Mouse (Mus musculus) midbrain, embryonic 14.5 days (tissue): ENCODE data around the gene Myadml2. TPM values are rescaled to one million over a fixed set of nuclear protein-coding genes. Genes with fewer than 3 reads are reported as not detected.

Experiments
- ATAC-seq: fragments of 200-750 bp; cut with Nextera tagmentation; 2 replicates; pipeline ENCODE4 v1.8.0; 2017; ENCODE audit warnings: moderate number of reproducible peaks, moderate library complexity; ENCODE audit not compliant: low FRiP score, low TSS enrichment
- DNase-seq: peaks from one replicate; pipeline ENCODE4 v3.0.0-alpha.2; 2015
- H3K27ac ChIP-seq: fragments of 300-500 bp; sonication (generic); replicated peaks from 2 replicates; pipeline ENCODE4 v1.5.1; 2014; ENCODE audit warnings: mild to moderate bottlenecking, low read depth, low read length, moderate library complexity
- H3K27me3 ChIP-seq: fragments of 300-500 bp; sonication (generic); 2 replicates; pipeline ENCODE4 v1.6.1; 2014; ENCODE audit warnings: low read length, control low read depth, mixed read lengths; ENCODE audit not compliant: control insufficient read depth, insufficient read depth
- H3K36me3 ChIP-seq: fragments of 300-500 bp; sonication (generic); 2 replicates; pipeline ENCODE4 v1.6.1; 2014; ENCODE audit warnings: low read length, control low read depth; ENCODE audit not compliant: control insufficient read depth, insufficient read depth
- H3K4me1 ChIP-seq: fragments of 300-500 bp; sonication (generic); 2 replicates; pipeline ENCODE4 v1.6.1; 2014; ENCODE audit warnings: mild to moderate bottlenecking, antibody characterized with exemption, low read length, control low read depth; ENCODE audit not compliant: control insufficient read depth, insufficient read depth
- H3K4me2 ChIP-seq: fragments of 300-500 bp; sonication (generic); 2 replicates; pipeline ENCODE4 v1.6.1; 2014; ENCODE audit warnings: mild to moderate bottlenecking, low read length, moderate library complexity
- H3K4me3 ChIP-seq: fragments of 300-500 bp; sonication (generic); replicated peaks from 2 replicates; pipeline ENCODE4 v1.5.1; 2014; ENCODE audit warnings: low read depth, low read length
- H3K9ac ChIP-seq: fragments of 300-500 bp; sonication (generic); replicated peaks from 2 replicates; pipeline ENCODE4 v1.6.1; 2014; ENCODE audit warnings: mild to moderate bottlenecking, low read length, moderate library complexity
- H3K9me3 ChIP-seq: fragments of 300-500 bp; sonication (generic); 2 replicates; pipeline ENCODE4 v1.6.1; 2016; ENCODE audit warnings: low read length, control low read depth, mixed read lengths; ENCODE audit not compliant: control insufficient read depth
- WGBS: fragments of 180-500 bp; shearing (Covaris S2); extraction: QIAGEN DNeasy Blood & Tissue Kit; methylation state at CpG from one replicate; pipeline ENCODE4 v1.1.7; 2014; 5-methylcytosine and 5-hydroxymethylcytosine counted together
- polyA plus RNA-seq: library from polyadenylated mRNA; unstranded; fragments of >200 nt; fragmentation: Nextera tagmentation; extraction: Ambion mirVana; gene quantifications from 2 replicates; pipeline ENCODE4 v1.2.1, GENCODE M21; 2014

Gene Myadml2
- polyA plus RNA-seq, 1 experiment from 2014 or later: 0.51 TPM

DNA sequence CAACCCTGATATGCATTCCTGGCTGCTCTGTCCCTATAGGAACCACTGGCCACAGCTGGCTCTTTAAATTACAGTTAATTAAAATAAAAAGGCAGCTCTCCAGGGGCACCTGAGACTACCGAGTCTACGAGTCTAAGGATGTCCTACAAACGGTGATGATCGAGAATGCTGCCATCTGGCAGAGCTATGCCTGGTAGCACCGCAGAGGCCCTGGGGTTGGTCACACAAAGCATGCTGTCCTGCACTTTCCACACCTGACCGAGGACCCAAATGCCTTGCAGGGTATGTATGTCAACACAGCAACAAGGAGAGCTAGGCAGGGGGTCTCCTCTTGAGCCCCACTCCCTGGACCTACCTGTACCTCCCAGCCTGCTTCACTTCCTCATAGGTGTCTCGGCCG lies 34.0 kb downstream of the Myadml2 start:
- Histone ChIP-seq H3K4me1 (peaks cover 7% of the 10 kb centered on the region), H3K27me3 (no peaks in the 10 kb centered on the region), H3K36me3 (peaks cover 64% of the 10 kb centered on the region), H3K9me3 (no peaks in the 10 kb centered on the region), H3K4me2 (no peak overlapping the region), H3K4me3 (no peak overlapping the region), H3K27ac (no peak overlapping the region), H3K9ac (no peak overlapping the region)
- ATAC-seq (no peak), DNase-seq (no peak)
- 85% methylated on average over 8 of the region's 8 CpGs for WGBS

DNA sequence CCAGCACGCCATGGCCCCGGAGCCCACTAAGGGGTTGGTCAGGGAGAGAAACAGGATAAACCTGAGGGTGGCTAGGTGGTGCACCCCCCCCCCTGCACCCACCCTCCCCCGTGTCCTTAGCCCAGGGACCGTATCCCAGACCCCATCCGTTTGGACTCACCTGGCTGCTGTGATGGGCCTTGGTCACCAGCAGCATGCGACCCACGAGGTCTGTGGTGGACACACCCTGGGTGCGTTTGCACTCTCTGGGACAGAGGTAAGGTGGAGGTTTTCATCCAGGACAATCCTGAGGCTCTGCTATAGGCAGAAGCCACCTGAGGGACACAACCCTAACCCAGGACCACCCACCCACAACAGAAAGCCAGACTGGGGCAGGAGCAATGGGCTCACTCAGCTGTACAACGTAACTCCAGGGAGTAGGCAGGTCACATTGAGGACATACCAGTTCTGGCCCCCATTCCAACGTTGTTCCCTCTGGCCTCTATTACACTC lies 34.4 kb downstream of the Myadml2 start:
- no peak overlapping the region for H3K27ac ChIP-seq
- no peak overlapping the region for H3K4me2 ChIP-seq
- H3K9me3 ChIP-seq: no peaks in the 10 kb centered on the region
- peaks cover 59% of the 10 kb centered on the region for H3K36me3 ChIP-seq
- H3K27me3 ChIP-seq: no peaks in the 10 kb centered on the region
- 90% methylated on average over 10 of the region's 10 CpGs for WGBS
- DNase-seq (no peak), ATAC-seq (no peak)
- no peak overlapping the region for H3K9ac ChIP-seq
- peaks cover 7% of the 10 kb centered on the region for H3K4me1 ChIP-seq
- no peak overlapping the region for H3K4me3 ChIP-seq

DNA sequence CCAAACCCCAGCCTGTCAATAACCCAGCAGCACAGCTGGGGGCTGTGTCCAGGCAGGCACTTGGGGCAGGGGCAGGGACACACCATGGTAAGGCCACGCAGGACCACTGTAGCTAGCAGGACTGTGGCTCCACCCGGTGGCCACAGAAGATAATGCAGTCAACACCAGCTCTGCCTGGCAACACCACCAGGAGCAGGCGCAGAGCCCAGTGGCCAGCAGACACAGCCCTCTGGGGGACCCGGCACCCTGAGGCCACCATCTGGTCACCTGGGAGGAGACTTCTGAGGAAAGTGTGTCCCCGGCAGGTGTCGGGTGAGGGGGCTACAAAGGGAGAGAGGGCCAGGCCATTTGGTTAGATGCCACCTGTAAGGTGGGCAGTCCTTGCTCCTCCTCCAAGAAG lies 35.2 kb downstream of the Myadml2 start:
- Histone ChIP-seq H3K9me3 (no peaks in the 10 kb centered on the region), H3K27me3 (no peaks in the 10 kb centered on the region), H3K36me3 (peaks cover 54% of the 10 kb centered on the region), H3K4me3 (no peak overlapping the region), H3K27ac (no peak overlapping the region), H3K4me2 (no peak overlapping the region), H3K9ac (no peak overlapping the region), H3K4me1 (peaks cover 7% of the 10 kb centered on the region)
- ATAC-seq: 0 out of 2 replicates have a peak, but pooled peaks have one; percentile 21
- WGBS: 49% methylated on average over 6 of the region's 6 CpGs
- peak; percentile 74 for DNase-seq

DNA sequence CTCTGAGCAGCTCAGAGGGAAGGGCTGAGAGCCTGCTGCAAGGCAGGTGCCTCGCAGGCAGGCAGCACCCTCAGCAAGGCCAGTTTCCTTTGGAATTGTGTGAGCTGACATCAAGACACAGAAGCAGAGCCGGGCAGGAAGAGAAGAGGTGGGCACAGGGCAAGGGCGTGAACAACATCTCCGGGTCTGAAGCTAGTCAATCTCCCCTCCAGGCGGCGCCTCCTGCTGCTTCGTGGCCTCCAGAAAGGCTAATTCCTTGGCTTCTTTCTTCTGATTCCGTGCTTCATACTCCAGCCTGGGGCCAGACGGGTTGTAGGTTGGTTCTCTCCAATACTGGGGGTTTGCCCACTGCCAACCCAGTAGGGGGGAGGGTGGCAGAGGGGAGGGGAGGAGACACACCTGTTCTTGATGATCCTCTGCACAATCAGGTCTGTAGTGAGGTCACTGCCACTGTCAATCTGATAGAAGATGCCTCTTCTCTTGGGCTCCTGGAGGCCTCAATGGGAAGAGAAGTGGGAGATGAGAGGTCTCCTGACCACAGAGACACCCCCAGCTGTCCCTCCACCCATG lies 37.4 kb downstream of the Myadml2 start:
- no peak overlapping the region for H3K4me2 ChIP-seq
- H3K4me3 ChIP-seq: no peak overlapping the region
- WGBS: 83% methylated on average over 9 of the region's 9 CpGs
- H3K9ac ChIP-seq: no peak overlapping the region
- no peaks in the 10 kb centered on the region for H3K9me3 ChIP-seq
- no peaks in the 10 kb centered on the region for H3K4me1 ChIP-seq
- no peak overlapping the region for H3K27ac ChIP-seq
- ATAC-seq (no peak), DNase-seq (no peak)
- H3K36me3 ChIP-seq: peaks cover 71% of the 10 kb centered on the region
- no peaks in the 10 kb centered on the region for H3K27me3 ChIP-seq

DNA sequence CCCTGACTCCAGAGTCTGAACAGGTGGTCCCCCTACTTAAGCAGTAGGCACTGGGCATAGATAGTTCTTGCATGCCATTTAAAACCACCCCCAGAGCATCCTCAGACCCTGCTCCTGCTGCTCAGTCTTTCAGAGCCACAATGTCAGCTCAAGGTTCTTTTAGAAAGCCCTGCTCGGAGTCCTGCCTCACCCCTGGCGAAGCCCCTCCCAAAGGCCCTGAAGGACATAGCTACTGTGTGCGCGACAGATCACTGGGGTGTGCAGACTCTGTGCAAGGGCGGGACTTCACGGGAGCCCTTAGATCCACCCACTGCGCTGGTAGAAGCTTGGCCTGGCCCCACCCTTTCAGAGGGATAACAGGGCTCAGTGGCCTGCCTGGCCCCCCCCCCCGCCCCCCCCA lies 38.7 kb downstream of the Myadml2 start:
- H3K9ac ChIP-seq: no peak overlapping the region
- no peak overlapping the region for H3K4me3 ChIP-seq
- H3K27me3 ChIP-seq: no peaks in the 10 kb centered on the region
- H3K9me3 ChIP-seq: no peaks in the 10 kb centered on the region
- ATAC-seq (no peak), DNase-seq (no peak)
- no peaks in the 10 kb centered on the region for H3K4me1 ChIP-seq
- WGBS: 32% methylated on average over 8 of the region's 8 CpGs
- H3K4me2 ChIP-seq: no peak overlapping the region
- H3K27ac ChIP-seq: no peak overlapping the region
- H3K36me3 ChIP-seq: peaks cover 80% of the 10 kb centered on the region

DNA sequence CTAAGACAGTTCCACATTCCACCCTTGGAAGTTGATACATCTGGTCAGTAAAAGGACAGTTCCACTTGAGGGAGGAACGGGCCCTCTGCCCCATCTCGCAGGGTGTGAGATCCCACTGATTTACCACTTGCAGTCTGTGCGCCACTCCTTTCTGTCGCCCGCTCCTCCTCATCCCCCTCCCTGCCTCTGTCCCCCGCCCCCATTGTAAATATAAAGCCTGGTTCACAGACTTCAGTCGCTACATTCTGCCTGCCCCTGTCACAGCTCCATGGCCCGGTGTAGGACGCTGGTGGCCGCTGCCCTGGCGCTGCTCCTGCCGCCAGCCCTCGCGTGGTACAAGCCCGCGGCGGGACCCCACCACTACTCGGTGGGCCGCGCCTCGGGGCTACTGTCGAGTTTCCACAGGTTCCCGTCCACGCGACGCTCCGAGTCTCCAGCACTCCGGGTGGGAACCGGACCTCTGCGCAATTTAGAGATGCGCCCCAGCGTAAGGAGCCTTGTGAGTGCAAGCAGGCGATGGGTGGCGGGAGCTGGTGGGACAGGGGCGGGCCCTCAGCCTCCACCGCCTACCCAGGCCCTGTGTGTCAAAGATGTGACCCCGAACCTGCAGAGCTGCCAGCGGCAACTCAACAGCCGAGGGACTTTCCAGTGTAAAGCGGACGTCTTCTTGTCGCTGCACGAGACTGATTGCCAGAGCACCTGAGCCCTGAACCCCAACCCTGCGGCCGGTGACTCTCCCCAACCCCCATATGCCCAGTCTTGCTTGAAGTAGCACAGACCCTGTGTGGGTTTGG lies 39.5 kb downstream of the Myadml2 start, which contains the start of gene Npb:
Gene Npb, plus strand, starts transcription at position 237 of the 794 bp plus-strand sequence.
- DNase-seq (peak; percentile 10), ATAC-seq (no peak)
- no peak within 1 kb of the TSS; the same call in 1 of the 2 replicates for H3K4me3 ChIP-seq
- H3K9me3 ChIP-seq: no peaks in the 10 kb centered on the region
- no peaks in the 10 kb centered on the region for H3K4me1 ChIP-seq
- H3K4me2 ChIP-seq: peak within 1 kb of the TSS; percentile 13
- 0 out of 2 replicates have a peak within 1 kb of the TSS, but pooled peaks have one; percentile 7 for H3K9ac ChIP-seq
- H3K27me3 ChIP-seq: no peaks in the 10 kb centered on the region
- H3K36me3 ChIP-seq: peaks cover 80% of the 10 kb centered on the region
- no peak within 1 kb of the TSS for H3K27ac ChIP-seq
- WGBS: 5% methylated on average over 45 of the region's 45 CpGs

DNA sequence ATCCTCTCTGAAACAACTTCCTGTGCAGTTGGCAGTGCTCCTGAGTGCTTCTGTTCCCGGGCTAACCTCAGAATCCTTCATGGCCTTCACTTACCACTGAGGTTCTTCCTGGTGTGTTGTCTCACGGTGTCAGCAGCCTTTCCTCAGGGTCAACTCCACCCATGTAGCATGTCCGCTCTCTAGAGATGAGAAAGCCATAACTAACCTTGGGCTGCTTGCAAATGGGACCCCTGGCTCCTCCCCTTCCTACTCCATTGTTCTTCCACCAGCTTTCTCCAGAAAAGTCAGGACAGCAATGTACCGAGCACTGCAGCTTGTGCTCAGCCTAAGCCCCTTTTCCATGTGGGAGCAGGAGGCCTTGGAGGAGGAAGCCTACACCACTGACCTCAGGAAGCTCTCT lies 41.2 kb downstream of the Myadml2 start:
- Histone ChIP-seq H3K9ac (no peak overlapping the region), H3K9me3 (no peaks in the 10 kb centered on the region), H3K4me1 (no peaks in the 10 kb centered on the region), H3K4me2 (no peak overlapping the region), H3K4me3 (no peak overlapping the region), H3K27me3 (no peaks in the 10 kb centered on the region), H3K36me3 (peaks cover 78% of the 10 kb centered on the region), H3K27ac (no peak overlapping the region)
- DNase-seq (no peak), ATAC-seq (no peak)
- WGBS: 81% methylated on average over 4 of the region's 4 CpGs

DNA sequence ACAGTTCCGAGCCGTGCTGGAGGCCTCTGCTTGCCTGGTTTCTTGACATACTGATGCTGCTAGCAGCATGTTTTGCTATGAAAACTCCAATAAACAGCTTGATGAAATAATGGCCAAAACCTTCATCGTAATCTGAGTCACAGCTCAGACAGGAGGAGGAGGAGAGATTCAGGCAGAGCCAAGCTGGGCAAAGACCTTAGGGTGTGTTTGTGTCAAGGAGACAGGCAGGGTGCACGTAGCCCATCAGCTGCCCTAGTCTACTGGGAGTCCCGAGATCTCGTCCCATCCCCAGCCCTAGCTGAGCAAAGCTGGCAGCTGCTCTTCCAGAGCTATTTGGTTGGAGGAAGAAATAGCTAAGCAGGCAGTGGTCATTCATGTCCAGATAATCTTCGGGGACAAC lies 42.3 kb downstream of the Myadml2 start:
- Histone ChIP-seq H3K4me3 (no peak overlapping the region), H3K27ac (no peak overlapping the region), H3K9me3 (no peaks in the 10 kb centered on the region), H3K9ac (no peak overlapping the region), H3K4me1 (no peaks in the 10 kb centered on the region), H3K36me3 (peaks cover 73% of the 10 kb centered on the region), H3K4me2 (no peak overlapping the region), H3K27me3 (no peaks in the 10 kb centered on the region)
- DNase-seq (no peak), ATAC-seq (no peak)
- 90% methylated on average over 7 of the region's 7 CpGs for WGBS

DNA sequence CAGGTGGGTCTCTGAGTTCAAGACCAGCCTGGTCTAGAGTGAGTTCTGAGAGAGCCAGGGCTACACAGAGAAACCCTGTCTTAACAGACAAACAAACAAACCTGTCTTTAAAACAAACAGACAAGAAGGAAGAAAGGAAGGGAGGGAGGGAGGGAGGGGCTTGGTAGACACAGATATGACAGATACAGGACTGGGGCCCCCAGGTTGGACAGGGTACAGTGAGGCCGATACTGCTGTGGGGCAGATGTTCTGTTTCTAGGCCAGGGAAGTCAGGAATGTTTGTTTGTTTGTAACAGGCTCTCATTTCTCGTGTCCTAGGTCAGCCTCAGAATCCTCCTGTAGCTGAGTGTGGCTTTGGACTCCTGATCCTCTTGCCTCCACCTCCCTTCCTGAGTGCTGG lies 44.4 kb downstream of the Myadml2 start:
- DNase-seq (no peak), ATAC-seq (no peak)
- 87% methylated on average over 2 of the region's 2 CpGs for WGBS
- Histone ChIP-seq H3K27ac (no peak overlapping the region), H3K9ac (no peak overlapping the region), H3K4me1 (peaks cover 8% of the 10 kb centered on the region), H3K4me2 (no peak overlapping the region), H3K9me3 (no peaks in the 10 kb centered on the region), H3K4me3 (no peak overlapping the region), H3K36me3 (peaks cover 60% of the 10 kb centered on the region), H3K27me3 (no peaks in the 10 kb centered on the region)
